Mouse (Mus musculus) midbrain, embryonic 16.5 days (tissue): ENCODE measurements around the gene Mtln. TPM values are rescaled to one million over a fixed set of nuclear protein-coding genes. Genes with fewer than 3 reads are reported as not detected.

Experiments used
- ATAC-seq: fragments of 200-750 bp; cut with Nextera tagmentation; 2 replicates; pipeline ENCODE4 v1.8.0; 2017; ENCODE audit warnings: moderate TSS enrichment
- H3K27ac ChIP-seq: fragments of 300-500 bp; sonication (generic); 2 replicates; pipeline ENCODE4 v1.5.1; 2014; ENCODE audit warnings: mild to moderate bottlenecking, low read length, mixed read lengths
- H3K27me3 ChIP-seq: fragments of 300-500 bp; sonication (generic); 2 replicates; pipeline ENCODE4 v1.6.1; 2014; ENCODE audit warnings: low read depth, low read length, mixed read lengths; ENCODE audit not compliant: control insufficient read depth, insufficient read depth
- H3K36me3 ChIP-seq: fragments of 300-500 bp; sonication (generic); 2 replicates; pipeline ENCODE4 v1.6.1; 2014; ENCODE audit warnings: mild to moderate bottlenecking, low read length, moderate library complexity, mixed read lengths; ENCODE audit not compliant: control insufficient read depth, insufficient read depth
- H3K4me1 ChIP-seq: fragments of 300-500 bp; sonication (generic); 2 replicates; pipeline ENCODE4 v1.6.1; 2014; ENCODE audit warnings: mild to moderate bottlenecking, low read length, mixed read lengths; ENCODE audit not compliant: control insufficient read depth, insufficient read depth
- H3K4me2 ChIP-seq: fragments of 300-500 bp; sonication (generic); 2 replicates; pipeline ENCODE4 v1.6.1; 2014; ENCODE audit warnings: mild to moderate bottlenecking, low read length, mixed read lengths
- H3K4me3 ChIP-seq: fragments of 300-500 bp; sonication (generic); 2 replicates; pipeline ENCODE4 v1.5.1; 2014; ENCODE audit warnings: low read depth, mild to moderate bottlenecking, low read length, moderate library complexity, mixed read lengths
- H3K9ac ChIP-seq: fragments of 300-500 bp; sonication (generic); 2 replicates; pipeline ENCODE4 v1.6.1; 2014; ENCODE audit warnings: low read depth, low read length, mixed read lengths
- H3K9me3 ChIP-seq: fragments of 300-500 bp; sonication (generic); replicated peaks from 2 replicates; pipeline ENCODE4 v1.6.1; 2014; ENCODE audit warnings: mild to moderate bottlenecking, low read length, mixed read lengths; ENCODE audit not compliant: control insufficient read depth, poor library complexity, severe bottlenecking
- WGBS: fragments of 180-500 bp; shearing (Covaris S2); extraction: QIAGEN DNeasy Blood & Tissue Kit; methylation state at CpG from one replicate; pipeline ENCODE4 v1.1.7; 2014; 5-methylcytosine and 5-hydroxymethylcytosine counted together
- polyA plus RNA-seq: library from polyadenylated mRNA; unstranded; fragments of >200 nt; fragmentation: Nextera tagmentation; extraction: Ambion mirVana; gene quantifications from 2 replicates; pipeline ENCODE4 v1.2.1, GENCODE M21; 2015

Gene Mtln
- polyA plus RNA-seq, 1 experiment from 2014 or later: 47.4 TPM

GRCm38 (mm10) chr2:127760014-127760413, 32.3 kb downstream of the Mtln start:
- no peaks in the 10 kb centered on the region for H3K27me3 ChIP-seq
- H3K4me3 ChIP-seq: no peak overlapping the region
- H3K4me1 ChIP-seq: no peaks in the 10 kb centered on the region
- no peak overlapping the region for H3K9ac ChIP-seq
- no peak overlapping the region for H3K27ac ChIP-seq
- H3K36me3 ChIP-seq: peaks cover 7% of the 10 kb centered on the region
- 94% methylated on average over 6 of the region's 6 CpGs for WGBS
- ATAC-seq: no peak
- no peaks in the 10 kb centered on the region for H3K9me3 ChIP-seq
- no peak overlapping the region for H3K4me2 ChIP-seq

GRCm38 (mm10) chr2:127759157-127759880, 33.0 kb downstream of the Mtln start:
- ATAC-seq: no peak
- H3K4me1 ChIP-seq: no peaks in the 10 kb centered on the region
- H3K9ac ChIP-seq: no peak overlapping the region
- WGBS: 95% methylated on average over 5 of the region's 5 CpGs
- no peak overlapping the region for H3K4me2 ChIP-seq
- no peak overlapping the region for H3K27ac ChIP-seq
- H3K36me3 ChIP-seq: peaks cover 7% of the 10 kb centered on the region
- no peak overlapping the region for H3K4me3 ChIP-seq
- no peaks in the 10 kb centered on the region for H3K9me3 ChIP-seq
- H3K27me3 ChIP-seq: no peaks in the 10 kb centered on the region

- no peak for ATAC-seq
- WGBS: 45% methylated on average over 8 of the region's 8 CpGs
- Histone ChIP-seq H3K27ac (no peak overlapping the region), H3K27me3 (no peaks in the 10 kb centered on the region), H3K4me1 (no peaks in the 10 kb centered on the region), H3K9me3 (no peaks in the 10 kb centered on the region), H3K4me3 (no peak overlapping the region), H3K4me2 (no peak overlapping the region), H3K9ac (no peak overlapping the region), H3K36me3 (peaks cover 4% of the 10 kb centered on the region)
These were observed 35.1 kb downstream of the Mtln start for GRCm38 (mm10) chr2:127757171-127757570.

GRCm38 (mm10) chr2:127754113-127754512, 38.2 kb downstream of the Mtln start:
- Histone ChIP-seq H3K4me2 (no peak overlapping the region), H3K27ac (no peak overlapping the region), H3K9me3 (no peaks in the 10 kb centered on the region), H3K4me3 (no peak overlapping the region), H3K9ac (no peak overlapping the region), H3K36me3 (no peaks in the 10 kb centered on the region; the same call in none of the 2 replicates), H3K4me1 (no peaks in the 10 kb centered on the region), H3K27me3 (no peaks in the 10 kb centered on the region)
- ATAC-seq: no peak
- 91% methylated on average over 4 of the region's 4 CpGs for WGBS

GRCm38 (mm10) chr2:127751849-127752610, 40.3 kb downstream of the Mtln start:
- ATAC-seq: no peak
- 78% methylated on average over 11 of the region's 11 CpGs for WGBS
- no peaks in the 10 kb centered on the region; the same call in 1 of the 2 replicates for H3K36me3 ChIP-seq

GRCm38 (mm10) chr2:127749376-127749775, 42.9 kb downstream of the Mtln start:
- Histone ChIP-seq H3K27ac (no peak overlapping the region), H3K9me3 (no peaks in the 10 kb centered on the region), H3K9ac (no peak overlapping the region), H3K4me2 (no peak overlapping the region), H3K4me3 (no peak overlapping the region), H3K4me1 (no peaks in the 10 kb centered on the region), H3K27me3 (no peaks in the 10 kb centered on the region), H3K36me3 (no peaks in the 10 kb centered on the region; the same call in 1 of the 2 replicates)
- WGBS: 50% methylated on average over 1 of the region's 1 CpGs
- ATAC-seq: no peak

More at GRCm38 (mm10) chr2:127751849-127752610, 40.3 kb downstream of the Mtln start:
- no peaks in the 10 kb centered on the region for H3K9me3 ChIP-seq
- no peaks in the 10 kb centered on the region for H3K27me3 ChIP-seq
- no peaks in the 10 kb centered on the region for H3K4me1 ChIP-seq
- no peak overlapping the region for H3K27ac ChIP-seq
- H3K4me3 ChIP-seq: no peak overlapping the region
- no peak overlapping the region for H3K9ac ChIP-seq
- no peak overlapping the region for H3K4me2 ChIP-seq

GRCm38 (mm10) chr2:127748316-127748715, 44.0 kb downstream of the Mtln start:
- 66% methylated on average over 7 of the region's 7 CpGs for WGBS
- H3K4me2 ChIP-seq: no peak overlapping the region
- no peak overlapping the region for H3K9ac ChIP-seq
- H3K9me3 ChIP-seq: no peaks in the 10 kb centered on the region
- no peak for ATAC-seq
- H3K27ac ChIP-seq: no peak overlapping the region
- no peaks in the 10 kb centered on the region for H3K27me3 ChIP-seq
- H3K4me3 ChIP-seq: no peak overlapping the region
- no peaks in the 10 kb centered on the region for H3K4me1 ChIP-seq
- no peaks in the 10 kb centered on the region; the same call in 1 of the 2 replicates for H3K36me3 ChIP-seq

GRCm38 (mm10) chr2:127742637-127743036, 49.7 kb downstream of the Mtln start:
- H3K9me3 ChIP-seq: no peaks in the 10 kb centered on the region
- no peak overlapping the region for H3K4me3 ChIP-seq
- no peaks in the 10 kb centered on the region for H3K36me3 ChIP-seq
- H3K4me2 ChIP-seq: no peak overlapping the region
- H3K27me3 ChIP-seq: no peaks in the 10 kb centered on the region
- 87% methylated on average over 3 of the region's 3 CpGs for WGBS
- H3K4me1 ChIP-seq: no peaks in the 10 kb centered on the region
- no peak for ATAC-seq
- no peak overlapping the region for H3K9ac ChIP-seq
- no peak overlapping the region for H3K27ac ChIP-seq
